Mouse (Mus musculus): Measurements from ENCODE around the gene Arid1b. TPM values are rescaled to one million over a fixed set of nuclear protein-coding genes. Genes with fewer than 3 reads are reported as not detected.

Arid1b gene
- total and polyA plus RNA-seq, 2 experiments = 9.7 to 11.7 TPM

GRCm38 (mm10) chr17:5200638-5201037 is 206.5 kb downstream of the Arid1b start:
- DNase-seq (ENCODE audit: extremely low read depth, low read depth, low spot score) = no peak

DNA sequence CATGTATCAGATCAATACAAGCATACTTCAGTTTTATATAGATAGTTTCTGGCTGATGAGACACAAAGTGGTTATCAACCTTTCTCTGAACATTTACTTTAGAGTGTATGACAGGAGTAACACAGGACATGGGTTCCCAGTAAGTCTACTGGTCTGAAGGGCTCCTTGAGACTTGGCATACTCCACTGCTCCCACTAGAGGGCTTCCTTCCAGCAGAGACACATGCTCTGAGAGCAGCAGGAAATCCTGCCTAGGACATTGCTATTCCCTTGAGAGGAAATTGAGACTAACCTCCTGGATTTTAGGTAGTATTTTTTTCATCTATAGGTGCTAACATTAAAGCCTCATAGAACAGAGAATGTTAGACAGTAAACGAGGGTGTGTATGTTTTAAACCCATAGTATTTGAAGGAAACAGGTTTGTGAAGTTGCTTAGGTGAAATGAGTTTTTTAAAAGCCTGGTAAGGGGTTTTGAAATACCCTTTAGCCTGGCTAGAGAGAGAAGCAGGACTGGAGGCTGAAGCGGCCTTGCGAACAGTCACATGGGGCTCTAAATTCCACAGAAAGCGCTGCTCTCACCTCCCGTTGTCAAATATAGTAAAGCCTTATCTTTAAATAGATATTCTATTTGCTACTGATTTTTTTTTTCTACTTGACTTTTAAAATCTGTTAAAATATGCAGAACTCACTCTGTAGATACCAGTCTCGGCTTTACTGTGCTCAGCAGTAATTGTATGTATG is 207.9 kb downstream of the Arid1b start:
- H3K27ac ChIP-seq (replicated peaks; ENCODE audit: insufficient read depth, low read depth, low read length) = no peak overlapping the region
- no peaks in the 10 kb centered on the region for H3K27me3 ChIP-seq (ENCODE audit: control insufficient read depth, insufficient read depth, low read length)
- WGBS = 70% methylated on average over 6 of the region's 6 CpGs
- peaks cover 4% of the 10 kb centered on the region; the same call in 1 of the 2 replicates for H3K79me2 ChIP-seq (ENCODE audit: control insufficient read depth, insufficient read depth, low read length)
- no peak for TF ChIP-seq POLR2A (IDR thresholded peaks at IDR 0.05; ENCODE audit: extremely low read depth, insufficient read depth, low read length)
- TF ChIP-seq CTCF (IDR thresholded peaks at IDR 0.05; ENCODE audit: low read depth, low read length) = peak; percentile 77
- DNase-seq (ENCODE audit: extremely low read depth, low read depth, low spot score) = peak; percentile 67
- H3K4me1 ChIP-seq (ENCODE audit: control insufficient read depth, insufficient read depth, low read length) = peaks cover 21% of the 10 kb centered on the region
- H3K9ac ChIP-seq (ENCODE audit: low read depth, low read length) = no peak overlapping the region
- no peak overlapping the region for H3K4me3 ChIP-seq (ENCODE audit: insufficient read depth, low read depth, low read length)
- no peaks in the 10 kb centered on the region for H3K36me3 ChIP-seq (ENCODE audit: control insufficient read depth, insufficient read depth, low read length)

More at GRCm38 (mm10) chr17:5200638-5201037, 206.5 kb downstream of the Arid1b start:
- H3K27me3 ChIP-seq (ENCODE audit: control insufficient read depth, insufficient read depth, low read length) = no peaks in the 10 kb centered on the region
- WGBS = 93% methylated on average over 6 of the region's 6 CpGs
- TF ChIP-seq POLR2A (IDR thresholded peaks at IDR 0.05; ENCODE audit: extremely low read depth, insufficient read depth, low read length) (no peak), CTCF (IDR thresholded peaks at IDR 0.05; ENCODE audit: low read depth, low read length) (no peak)
- no peak overlapping the region for H3K9ac ChIP-seq (ENCODE audit: low read depth, low read length)
- no peak overlapping the region for H3K4me3 ChIP-seq (ENCODE audit: insufficient read depth, low read depth, low read length)
- H3K36me3 ChIP-seq (ENCODE audit: control insufficient read depth, insufficient read depth, low read length) = no peaks in the 10 kb centered on the region
- H3K4me1 ChIP-seq (ENCODE audit: control insufficient read depth, insufficient read depth, low read length) = peaks cover 14% of the 10 kb centered on the region
- H3K79me2 ChIP-seq (ENCODE audit: control insufficient read depth, insufficient read depth, low read length) = peaks cover 4% of the 10 kb centered on the region; the same call in 1 of the 2 replicates
- H3K27ac ChIP-seq (replicated peaks; ENCODE audit: insufficient read depth, low read depth, low read length) = no peak overlapping the region

DNA sequence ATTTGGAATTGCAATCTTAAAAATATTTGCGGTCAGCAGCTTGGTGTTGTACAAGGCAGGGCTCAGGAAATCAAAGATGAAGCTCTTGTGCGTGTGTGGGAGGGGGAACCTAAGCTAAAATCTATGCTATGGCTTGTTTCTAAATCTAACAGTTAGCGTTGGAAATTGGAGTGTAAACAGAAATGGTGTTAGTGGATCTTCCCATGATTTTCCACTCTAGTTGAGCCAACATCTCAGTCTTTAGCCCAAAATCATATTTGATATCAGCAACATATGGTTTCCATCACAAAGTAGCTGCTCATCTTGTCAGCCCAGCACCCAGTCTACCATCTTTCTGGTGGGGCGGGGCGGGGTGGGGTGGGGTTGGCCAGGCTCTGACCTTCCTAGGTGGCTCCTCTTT is 208.6 kb downstream of the Arid1b start:
- Histone ChIP-seq H3K9ac (ENCODE audit: low read depth, low read length) (no peak overlapping the region), H3K27me3 (ENCODE audit: control insufficient read depth, insufficient read depth, low read length) (no peaks in the 10 kb centered on the region), H3K4me3 (ENCODE audit: insufficient read depth, low read depth, low read length) (no peak overlapping the region), H3K36me3 (ENCODE audit: control insufficient read depth, insufficient read depth, low read length) (no peaks in the 10 kb centered on the region), H3K4me1 (ENCODE audit: control insufficient read depth, insufficient read depth, low read length) (peaks cover 22% of the 10 kb centered on the region), H3K79me2 (ENCODE audit: control insufficient read depth, insufficient read depth, low read length) (peaks cover 4% of the 10 kb centered on the region; the same call in 1 of the 2 replicates), H3K27ac (replicated peaks; ENCODE audit: insufficient read depth, low read depth, low read length) (no peak overlapping the region)
- DNase-seq (ENCODE audit: extremely low read depth, low read depth, low spot score) = no peak
- 90% methylated on average over 5 of the region's 5 CpGs for WGBS
- TF ChIP-seq POLR2A (IDR thresholded peaks at IDR 0.05; ENCODE audit: extremely low read depth, insufficient read depth, low read length) (no peak), CTCF (IDR thresholded peaks at IDR 0.05; ENCODE audit: low read depth, low read length) (no peak)

DNA sequence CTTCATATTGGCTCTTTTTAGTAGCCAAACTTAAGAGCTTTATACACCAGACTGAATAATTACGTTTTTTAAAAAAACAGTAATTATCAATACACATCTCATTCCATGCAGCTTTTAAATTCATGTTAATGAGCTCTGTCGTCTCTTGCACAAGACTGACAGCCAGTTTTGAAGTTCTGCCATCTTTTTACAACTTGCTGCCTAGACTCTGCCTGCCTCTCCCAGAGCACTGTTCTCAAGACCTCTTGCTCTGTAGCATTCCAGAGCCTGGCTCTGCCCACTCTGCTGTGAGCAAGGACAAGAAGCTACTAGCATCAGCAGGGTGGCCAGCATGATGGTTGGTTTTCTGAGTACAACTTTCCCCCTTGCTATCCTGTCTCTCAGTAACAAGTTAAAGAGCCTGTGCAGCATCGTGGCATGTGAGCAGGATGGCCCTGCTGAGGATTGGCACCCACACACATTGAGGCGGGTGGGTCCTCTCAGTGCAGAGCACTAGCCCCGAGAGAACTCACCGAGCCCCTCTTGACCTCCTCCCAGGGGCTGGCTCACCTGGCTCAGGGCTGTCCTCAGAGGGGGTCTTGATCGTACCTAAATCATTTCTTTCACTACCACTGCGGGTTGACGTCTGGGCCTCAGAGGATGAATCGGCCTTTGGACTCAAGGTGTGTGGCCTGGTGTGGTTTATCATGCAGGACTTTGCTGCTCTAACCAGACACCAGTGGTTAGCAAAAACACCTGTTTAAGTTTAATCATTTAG is 209.4 kb downstream of the Arid1b start:
- Histone ChIP-seq H3K9ac (ENCODE audit: low read depth, low read length) (no peak overlapping the region), H3K4me3 (ENCODE audit: insufficient read depth, low read depth, low read length) (no peak overlapping the region), H3K36me3 (ENCODE audit: control insufficient read depth, insufficient read depth, low read length) (no peaks in the 10 kb centered on the region), H3K27me3 (ENCODE audit: control insufficient read depth, insufficient read depth, low read length) (no peaks in the 10 kb centered on the region), H3K27ac (replicated peaks; ENCODE audit: insufficient read depth, low read depth, low read length) (peak overlapping the region; percentile 48), H3K79me2 (ENCODE audit: control insufficient read depth, insufficient read depth, low read length) (peaks cover 4% of the 10 kb centered on the region; the same call in 1 of the 2 replicates), H3K4me1 (ENCODE audit: control insufficient read depth, insufficient read depth, low read length) (peaks cover 19% of the 10 kb centered on the region)
- no peak for DNase-seq (ENCODE audit: extremely low read depth, low read depth, low spot score)
- WGBS = 57% methylated on average over 10 of the region's 10 CpGs
- TF ChIP-seq POLR2A (IDR thresholded peaks at IDR 0.05; ENCODE audit: extremely low read depth, insufficient read depth, low read length) (no peak), CTCF (IDR thresholded peaks at IDR 0.05; ENCODE audit: low read depth, low read length) (no peak)

- no peak for TF ChIP-seq POLR2A (IDR thresholded peaks at IDR 0.05; ENCODE audit: extremely low read depth, insufficient read depth, low read length)
- no peak for TF ChIP-seq CTCF (IDR thresholded peaks at IDR 0.05; ENCODE audit: low read depth, low read length)
- H3K27ac ChIP-seq (replicated peaks; ENCODE audit: insufficient read depth, low read depth, low read length) = peak overlapping the region; percentile 48
- 29% methylated on average over 9 of the region's 9 CpGs for WGBS
- no peaks in the 10 kb centered on the region for H3K27me3 ChIP-seq (ENCODE audit: control insufficient read depth, insufficient read depth, low read length)
- peaks cover 19% of the 10 kb centered on the region for H3K4me1 ChIP-seq (ENCODE audit: control insufficient read depth, insufficient read depth, low read length)
- H3K9ac ChIP-seq (ENCODE audit: low read depth, low read length) = no peak overlapping the region
- H3K36me3 ChIP-seq (ENCODE audit: control insufficient read depth, insufficient read depth, low read length) = no peaks in the 10 kb centered on the region
- no peak overlapping the region for H3K4me3 ChIP-seq (ENCODE audit: insufficient read depth, low read depth, low read length)
- peaks cover 6% of the 10 kb centered on the region; the same call in 1 of the 2 replicates for H3K79me2 ChIP-seq (ENCODE audit: control insufficient read depth, insufficient read depth, low read length)
- peak; percentile 86 for DNase-seq (ENCODE audit: extremely low read depth, low read depth, low spot score)
Observed at GRCm38 (mm10) chr17:5204103-5204665, 210.1 kb downstream of the Arid1b start.
